Mouse (Mus musculus): Measurements from ENCODE around the gene Gm44502. TPM values are rescaled to one million over a fixed set of nuclear protein-coding genes. Genes with fewer than 3 reads are reported as not detected.
A peak's percentile ranks its signal among the peaks of the same experiment; 100 is the strongest.

Gene Gm44502
- polyA plus RNA-seq (2014; fragmentation: Nextera tagmentation; extraction: Ambion mirVana) = 0.53 and 0.59 TPM in 2 replicates

DNA sequence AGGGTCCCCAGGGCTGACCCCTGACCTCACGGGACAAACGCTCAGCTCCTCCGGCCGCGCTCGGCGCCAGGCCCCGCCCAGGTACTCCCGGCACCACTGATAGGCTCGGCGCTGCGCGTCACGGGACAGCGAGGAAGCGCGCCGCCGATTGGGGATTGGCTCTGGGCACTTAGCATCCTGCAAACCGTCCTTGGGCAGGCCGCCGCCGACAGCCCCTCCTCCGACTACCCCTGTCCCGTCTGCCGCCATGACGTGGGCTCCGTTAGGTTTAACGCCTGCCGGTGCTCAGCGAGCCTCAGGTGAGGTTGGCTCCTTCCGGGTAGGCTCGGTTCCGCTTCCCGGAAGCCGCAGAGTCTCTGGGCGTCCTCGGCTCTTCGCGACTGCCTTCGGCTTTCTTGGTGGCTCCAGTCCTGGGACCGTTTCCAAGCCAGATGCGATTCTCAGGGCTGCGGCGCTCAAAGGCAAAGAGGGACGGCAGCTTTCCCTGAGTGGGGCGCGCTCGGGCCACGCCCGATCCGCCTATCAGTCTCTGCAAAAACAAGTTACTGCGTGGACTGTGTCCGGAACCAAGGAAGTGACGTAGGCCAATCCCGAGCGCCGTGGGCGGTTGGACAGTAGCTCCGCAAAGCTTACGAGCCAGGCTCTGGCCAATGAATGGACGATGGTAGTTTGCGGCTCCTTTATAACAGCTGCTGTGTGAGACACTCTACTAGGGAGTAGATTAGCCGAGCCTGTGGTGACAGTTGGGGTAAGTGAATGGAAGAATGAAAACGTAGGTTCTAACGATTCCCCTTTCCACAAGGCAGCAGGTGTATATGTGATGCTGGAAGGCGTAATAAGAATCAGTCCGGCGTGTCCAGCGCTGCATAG, at the start of gene Gm44502, which contains the start of the genes C730034F03Rik and Chkb:
Gm44502 (minus strand) TSS at position 345 of the 870 bp plus-strand sequence.
C730034F03Rik (plus strand) TSS at position 238 of the 870 bp plus-strand sequence.
Chkb (minus strand) TSS at position 557 of the 870 bp plus-strand sequence.
- peak within 1 kb of the TSS; percentile 93 for H3K4me2 ChIP-seq (ENCODE audit: low read length)
- H3K4me3 ChIP-seq (ENCODE audit: control insufficient read depth in 1 of 2, insufficient read depth in 1 of 2, low read depth in 1 of 2, low read length in 2 of 2) = peak within 1 kb of the TSS; percentile 68 to 70
- H3K9me3 ChIP-seq (ENCODE audit: control insufficient read depth, low read length) = no peaks in the 10 kb centered on the region
- ATAC-seq (ENCODE audit: insufficient number of reproducible peaks, insufficient read depth, low FRiP score, low read depth) = peak; percentile 81
- peak within 1 kb of the TSS; percentile 94 to 99 for H3K27ac ChIP-seq (replicated peaks in 1 of 2; ENCODE audit: control insufficient read depth in 1 of 2, insufficient read depth in 1 of 2, low read depth in 2 of 2, low read length in 2 of 2)
- WGBS = under 1% methylated on average over 70 of the region's 70 CpGs
- H3K4me1 ChIP-seq (ENCODE audit: control insufficient read depth in 2 of 2, insufficient read depth in 2 of 2, low read length in 2 of 2) = peaks cover 17 to 26% of the 10 kb centered on the region in 2 experiments
- H3K27me3 ChIP-seq (ENCODE audit: control insufficient read depth, insufficient read depth, low read length) = no peaks in the 10 kb centered on the region
- H3K36me3 ChIP-seq (ENCODE audit: control insufficient read depth, insufficient read depth, low read length) = peaks cover 33% of the 10 kb centered on the region
- H3K9ac ChIP-seq (ENCODE audit: low read length) = peak within 1 kb of the TSS; percentile 91

GRCm38 (mm10) chr15:89478622-89479021, 49.1 kb upstream of the Gm44502 start:
- Histone ChIP-seq H3K9ac (ENCODE audit: low read length) (no peak overlapping the region), H3K27ac (replicated peaks in 1 of 2; ENCODE audit: control insufficient read depth in 1 of 2, insufficient read depth in 1 of 2, low read depth in 2 of 2, low read length in 2 of 2) (no peak overlapping the region)
- 80% methylated on average over 3 of the region's 3 CpGs for WGBS

GRCm38 (mm10) chr15:89477806-89478205, 48.3 kb upstream of the Gm44502 start:
- H3K4me2 ChIP-seq (ENCODE audit: low read length) = peak overlapping the region; percentile 13; the same call in 1 of the 2 replicates
- H3K27ac ChIP-seq (replicated peaks in 1 of 2; ENCODE audit: control insufficient read depth in 1 of 2, insufficient read depth in 1 of 2, low read depth in 2 of 2, low read length in 2 of 2) = no peak overlapping the region
- H3K36me3 ChIP-seq (ENCODE audit: control insufficient read depth, insufficient read depth, low read length) = no peaks in the 10 kb centered on the region
- H3K9ac ChIP-seq (ENCODE audit: low read length) = no peak overlapping the region
- H3K9me3 ChIP-seq (ENCODE audit: control insufficient read depth, low read length) = no peaks in the 10 kb centered on the region
- no peak for ATAC-seq (ENCODE audit: insufficient number of reproducible peaks, insufficient read depth, low FRiP score, low read depth)
- H3K27me3 ChIP-seq (ENCODE audit: control insufficient read depth, insufficient read depth, low read length) = no peaks in the 10 kb centered on the region
- H3K4me1 ChIP-seq (ENCODE audit: control insufficient read depth in 2 of 2, insufficient read depth in 2 of 2, low read length in 2 of 2) = peaks cover 9 to 26% of the 10 kb centered on the region in 2 experiments; a peak in 3 of 4 replicates
- 51% methylated on average over 8 of the region's 8 CpGs for WGBS
- H3K4me3 ChIP-seq (ENCODE audit: control insufficient read depth in 1 of 2, insufficient read depth in 1 of 2, low read depth in 1 of 2, low read length in 2 of 2) = no peak overlapping the region

More at GRCm38 (mm10) chr15:89478622-89479021, 49.1 kb upstream of the Gm44502 start:
- no peak for ATAC-seq (ENCODE audit: insufficient number of reproducible peaks, insufficient read depth, low FRiP score, low read depth)
- Histone ChIP-seq H3K9me3 (ENCODE audit: control insufficient read depth, low read length) (no peaks in the 10 kb centered on the region), H3K4me2 (ENCODE audit: low read length) (no peak overlapping the region), H3K36me3 (ENCODE audit: control insufficient read depth, insufficient read depth, low read length) (no peaks in the 10 kb centered on the region), H3K4me1 (ENCODE audit: control insufficient read depth in 2 of 2, insufficient read depth in 2 of 2, low read length in 2 of 2) (peaks cover 9 to 26% of the 10 kb centered on the region in 2 experiments; a peak in 3 of 4 replicates), H3K4me3 (ENCODE audit: control insufficient read depth in 1 of 2, insufficient read depth in 1 of 2, low read depth in 1 of 2, low read length in 2 of 2) (no peak overlapping the region), H3K27me3 (ENCODE audit: control insufficient read depth, insufficient read depth, low read length) (no peaks in the 10 kb centered on the region)

DNA sequence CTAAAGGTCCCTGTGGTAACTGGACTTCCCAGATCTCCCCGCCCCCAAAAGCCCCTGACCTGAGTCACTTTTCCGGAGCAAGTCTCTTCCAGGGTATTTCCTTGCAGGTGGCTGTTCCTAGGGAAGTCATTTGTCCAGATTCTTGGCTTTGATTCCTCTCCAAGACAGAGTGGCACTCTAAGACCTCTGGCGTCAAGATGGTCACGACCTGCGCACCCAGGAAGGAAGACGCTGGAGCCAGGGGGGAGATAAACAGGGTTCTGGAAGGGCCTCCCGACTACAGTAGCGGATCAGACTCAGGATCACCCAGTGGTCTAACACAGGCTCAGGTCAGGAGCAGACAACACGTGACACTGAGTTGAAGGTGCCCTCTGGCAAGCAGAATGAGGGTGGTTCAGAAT, 47.6 kb upstream of the Gm44502 start, which contains the start of gene Arsa:
Arsa (minus strand) TSS at position 335 of the 401 bp plus-strand sequence.
- H3K4me1 ChIP-seq (ENCODE audit: control insufficient read depth in 2 of 2, insufficient read depth in 2 of 2, low read length in 2 of 2) = peaks cover 9 to 26% of the 10 kb centered on the region in 2 experiments; a peak in 3 of 4 replicates
- WGBS = 26% methylated on average over 9 of the region's 9 CpGs

DNA sequence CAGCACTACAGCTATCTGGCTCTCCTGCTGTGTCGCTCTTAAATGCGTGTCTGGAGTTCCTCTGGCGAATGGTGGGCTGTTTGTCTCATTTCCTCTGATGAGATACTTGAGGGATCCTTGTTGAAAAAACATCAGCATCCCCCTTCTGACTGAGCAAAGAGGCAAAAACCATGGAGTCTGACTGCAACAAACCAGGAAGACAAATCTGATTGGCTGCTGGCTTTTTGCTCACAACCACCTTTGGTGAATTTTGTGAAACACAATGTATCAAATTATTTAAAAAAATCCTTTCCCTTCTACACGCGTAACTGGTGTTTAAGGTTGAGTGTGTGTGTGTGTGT, 46.9 kb upstream of the Gm44502 start:
- H3K9ac ChIP-seq (ENCODE audit: low read length) = peak overlapping the region; percentile 81
- H3K9me3 ChIP-seq (ENCODE audit: control insufficient read depth, low read length) = no peaks in the 10 kb centered on the region
- peak overlapping the region; percentile 62 to 84 for H3K4me3 ChIP-seq (ENCODE audit: control insufficient read depth in 1 of 2, insufficient read depth in 1 of 2, low read depth in 1 of 2, low read length in 2 of 2)
- H3K4me1 ChIP-seq (ENCODE audit: control insufficient read depth in 2 of 2, insufficient read depth in 2 of 2, low read length in 2 of 2) = peaks cover 9 to 26% of the 10 kb centered on the region in 2 experiments; a peak in 3 of 4 replicates
- H3K36me3 ChIP-seq (ENCODE audit: control insufficient read depth, insufficient read depth, low read length) = no peaks in the 10 kb centered on the region
- H3K27ac ChIP-seq (replicated peaks in 1 of 2; ENCODE audit: control insufficient read depth in 1 of 2, insufficient read depth in 1 of 2, low read depth in 2 of 2, low read length in 2 of 2) = peak overlapping the region; percentile 66 to 81
- 6% methylated on average over 5 of the region's 5 CpGs for WGBS
- peak overlapping the region; percentile 94 for H3K4me2 ChIP-seq (ENCODE audit: low read length)
- no peak for ATAC-seq (ENCODE audit: insufficient number of reproducible peaks, insufficient read depth, low FRiP score, low read depth)
- no peaks in the 10 kb centered on the region for H3K27me3 ChIP-seq (ENCODE audit: control insufficient read depth, insufficient read depth, low read length)

More for the DNA sequence above, 47.6 kb upstream of the Gm44502 start, which contains the start of gene Arsa:
- ATAC-seq (ENCODE audit: insufficient number of reproducible peaks, insufficient read depth, low FRiP score, low read depth) = no peak
- Histone ChIP-seq H3K4me2 (ENCODE audit: low read length) (peak within 1 kb of the TSS; percentile 94), H3K4me3 (ENCODE audit: control insufficient read depth in 1 of 2, insufficient read depth in 1 of 2, low read depth in 1 of 2, low read length in 2 of 2) (peak within 1 kb of the TSS; percentile 62 to 84), H3K9me3 (ENCODE audit: control insufficient read depth, low read length) (no peaks in the 10 kb centered on the region), H3K27me3 (ENCODE audit: control insufficient read depth, insufficient read depth, low read length) (no peaks in the 10 kb centered on the region), H3K9ac (ENCODE audit: low read length) (peak within 1 kb of the TSS; percentile 81), H3K36me3 (ENCODE audit: control insufficient read depth, insufficient read depth, low read length) (no peaks in the 10 kb centered on the region), H3K27ac (replicated peaks in 1 of 2; ENCODE audit: control insufficient read depth in 1 of 2, insufficient read depth in 1 of 2, low read depth in 2 of 2, low read length in 2 of 2) (peak within 1 kb of the TSS; percentile 66 to 81)

GRCm38 (mm10) chr15:89475611-89476474, 46.3 kb upstream of the Gm44502 start:
- H3K4me2 ChIP-seq (ENCODE audit: low read length) = peak overlapping the region; percentile 94
- H3K27me3 ChIP-seq (ENCODE audit: control insufficient read depth, insufficient read depth, low read length) = no peaks in the 10 kb centered on the region
- no peaks in the 10 kb centered on the region for H3K9me3 ChIP-seq (ENCODE audit: control insufficient read depth, low read length)
- peaks cover 8 to 22% of the 10 kb centered on the region in 2 experiments; a peak in 3 of 4 replicates for H3K4me1 ChIP-seq (ENCODE audit: control insufficient read depth in 2 of 2, insufficient read depth in 2 of 2, low read length in 2 of 2)
- H3K9ac ChIP-seq (ENCODE audit: low read length) = peak overlapping the region; percentile 81
- no peaks in the 10 kb centered on the region for H3K36me3 ChIP-seq (ENCODE audit: control insufficient read depth, insufficient read depth, low read length)
- peak; percentile 96 for ATAC-seq (ENCODE audit: insufficient number of reproducible peaks, insufficient read depth, low FRiP score, low read depth)
- H3K4me3 ChIP-seq (ENCODE audit: control insufficient read depth in 1 of 2, insufficient read depth in 1 of 2, low read depth in 1 of 2, low read length in 2 of 2) = peak overlapping the region; percentile 62 to 84
- peak overlapping the region; percentile 66 to 81 for H3K27ac ChIP-seq (replicated peaks in 1 of 2; ENCODE audit: control insufficient read depth in 1 of 2, insufficient read depth in 1 of 2, low read depth in 2 of 2, low read length in 2 of 2)
- WGBS = 7% methylated on average over 44 of the region's 44 CpGs

DNA sequence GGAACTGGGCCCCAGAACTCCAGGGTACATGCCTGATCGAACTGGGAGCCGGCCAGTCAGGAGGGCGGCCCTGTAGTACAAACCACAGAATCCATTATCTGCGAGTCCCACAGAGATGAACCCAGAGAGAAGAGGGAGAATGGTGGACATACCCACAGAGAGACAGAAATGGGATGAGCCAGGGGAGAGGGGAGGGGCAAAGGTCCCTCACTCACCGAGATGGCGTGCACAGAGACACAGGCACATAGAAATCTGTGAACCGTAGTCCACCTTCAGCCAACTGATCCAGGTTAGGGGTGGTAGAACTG, 45.8 kb upstream of the Gm44502 start:
- Histone ChIP-seq H3K36me3 (ENCODE audit: control insufficient read depth, insufficient read depth, low read length) (no peaks in the 10 kb centered on the region), H3K9me3 (ENCODE audit: control insufficient read depth, low read length) (no peaks in the 10 kb centered on the region), H3K9ac (ENCODE audit: low read length) (peak overlapping the region; percentile 81; the same call in 1 of the 2 replicates), H3K27ac (replicated peaks in 1 of 2; ENCODE audit: control insufficient read depth in 1 of 2, insufficient read depth in 1 of 2, low read depth in 2 of 2, low read length in 2 of 2) (0 out of 4 replicates have a peak overlapping the region, but pooled peaks of 1 of the 2 experiments have one; percentile 81), H3K4me2 (ENCODE audit: low read length) (peak overlapping the region; percentile 94), H3K27me3 (ENCODE audit: control insufficient read depth, insufficient read depth, low read length) (no peaks in the 10 kb centered on the region), H3K4me3 (ENCODE audit: control insufficient read depth in 1 of 2, insufficient read depth in 1 of 2, low read depth in 1 of 2, low read length in 2 of 2) (peak overlapping the region; percentile 62 to 84), H3K4me1 (ENCODE audit: control insufficient read depth in 2 of 2, insufficient read depth in 2 of 2, low read length in 2 of 2) (peaks cover 6 to 17% of the 10 kb centered on the region in 2 experiments; a peak in 3 of 4 replicates)
- 88% methylated on average over 7 of the region's 7 CpGs for WGBS
- no peak for ATAC-seq (ENCODE audit: insufficient number of reproducible peaks, insufficient read depth, low FRiP score, low read depth)
